Mouse (Mus musculus) forebrain, embryonic 14.5 days (tissue): Measurements from ENCODE around the gene Clspn. TPM values are rescaled to one million over a fixed set of nuclear protein-coding genes. Genes with fewer than 3 reads are reported as not detected.

Source experiments
- ATAC-seq: fragments of 200-750 bp; cut with Nextera tagmentation; 2 replicates; pipeline ENCODE4 v1.8.0; 2017; ENCODE audit warnings: mild to moderate bottlenecking, moderate library complexity
- DNase-seq: peaks from one replicate; pipeline ENCODE4 v3.0.0-alpha.2; 2015; ENCODE audit warnings: low spot score
- H3K27ac ChIP-seq: fragments of 300-500 bp; sonication (generic); 2 replicates; pipeline ENCODE4 v1.5.1; 2014; ENCODE audit warnings: low read depth, mild to moderate bottlenecking, control low read depth, low read length, moderate library complexity
- H3K27me3 ChIP-seq: fragments of 300-500 bp; sonication (generic); replicated peaks from 2 replicates; pipeline ENCODE4 v1.6.1; 2014; ENCODE audit warnings: low read length, control low read depth, mixed read lengths; ENCODE audit not compliant: control insufficient read depth, insufficient read depth
- H3K36me3 ChIP-seq: fragments of 300-500 bp; sonication (generic); 2 replicates; pipeline ENCODE4 v1.6.1; 2014; ENCODE audit warnings: low read length, control low read depth; ENCODE audit not compliant: control insufficient read depth, insufficient read depth
- H3K4me1 ChIP-seq: fragments of 300-500 bp; sonication (generic); 2 replicates; pipeline ENCODE4 v1.6.1; 2014; ENCODE audit warnings: antibody characterized with exemption, low read length, control low read depth; ENCODE audit not compliant: control insufficient read depth, insufficient read depth
- H3K4me2 ChIP-seq: fragments of 300-500 bp; sonication (generic); 2 replicates; pipeline ENCODE4 v1.6.1; 2014; ENCODE audit warnings: mild to moderate bottlenecking, control low read depth, low read length
- H3K4me3 ChIP-seq: fragments of 300-500 bp; sonication (generic); 2 replicates; pipeline ENCODE4 v1.5.1; 2014; ENCODE audit warnings: low read depth, low read length, control low read depth
- H3K9ac ChIP-seq: fragments of 300-500 bp; sonication (generic); 2 replicates; pipeline ENCODE4 v1.6.1; 2014; ENCODE audit warnings: mild to moderate bottlenecking, low read length, control low read depth, moderate library complexity
- H3K9me3 ChIP-seq: fragments of 300-500 bp; sonication (generic); replicated peaks from 2 replicates; pipeline ENCODE4 v1.6.1; 2016; ENCODE audit warnings: low read length, control low read depth, mixed read lengths; ENCODE audit not compliant: control insufficient read depth
- WGBS: fragments of 180-500 bp; shearing (Covaris S2); extraction: QIAGEN DNeasy Blood & Tissue Kit; methylation state at CpG from one replicate; pipeline ENCODE4 v1.1.7; 2014; 5-methylcytosine and 5-hydroxymethylcytosine counted together
- polyA plus RNA-seq: library from polyadenylated mRNA; unstranded; fragments of >200 nt; fragmentation: Nextera tagmentation; extraction: Ambion mirVana; gene quantifications from 2 replicates; pipeline ENCODE4 v1.2.1, GENCODE M21; 2014

Gene Clspn
- 17.6 and 20.1 TPM in 2 replicates for polyA plus RNA-seq

DNA sequence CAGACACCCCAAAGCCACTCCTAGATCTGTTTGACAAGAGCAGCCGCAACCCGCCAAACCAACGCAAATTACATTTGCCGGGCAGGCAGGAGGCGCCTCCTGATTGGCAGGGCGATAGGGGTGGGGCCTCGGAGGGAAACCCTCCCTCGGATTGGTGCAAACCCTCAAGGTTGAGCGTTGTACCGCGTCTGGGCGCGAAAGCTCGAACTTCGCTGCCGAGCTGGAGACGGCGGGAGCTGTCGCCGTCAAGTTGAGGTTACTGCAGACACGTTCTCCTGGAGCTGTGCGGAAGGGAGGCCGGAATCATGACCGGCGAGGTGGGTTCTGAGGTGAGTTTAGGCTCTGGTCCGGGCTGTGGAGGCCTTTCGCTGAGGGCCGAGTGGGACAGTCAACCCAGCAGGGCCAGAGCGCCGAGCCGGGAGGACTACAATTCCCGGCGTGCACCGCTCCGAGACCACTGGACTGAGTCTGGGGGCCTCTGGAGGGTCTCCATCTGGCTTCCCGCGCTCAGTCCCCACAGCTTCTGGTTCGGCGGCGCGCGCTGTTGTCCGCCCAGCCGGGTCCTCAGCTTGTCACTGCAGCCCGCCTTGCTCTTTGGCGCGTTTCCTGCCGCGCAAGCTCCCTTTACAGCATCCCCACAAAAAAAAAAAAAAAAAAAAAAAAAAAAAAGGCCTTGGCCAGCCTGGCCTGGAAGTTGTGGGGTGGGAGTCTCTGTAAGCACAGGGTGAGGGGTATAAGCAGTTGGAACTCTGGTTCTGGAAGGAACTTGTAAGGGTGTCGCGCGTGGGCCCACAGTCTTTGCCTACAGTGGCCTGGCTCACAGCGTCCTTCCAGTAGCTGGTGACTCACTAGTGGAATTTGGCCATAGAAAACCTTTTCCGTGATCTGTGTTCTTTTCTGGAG is at the start of gene Clspn:
TSS of gene Clspn (plus strand) at position 127 of the 903 bp plus-strand sequence.
- WGBS, result under 1% methylated on average over 54 of the region's 54 CpGs
- peaks cover 13% of the 10 kb centered on the region for H3K36me3 ChIP-seq
- peaks cover 6% of the 10 kb centered on the region for H3K4me1 ChIP-seq
- peak within 1 kb of the TSS; percentile 66 for H3K9ac ChIP-seq
- H3K9me3 ChIP-seq, result no peaks in the 10 kb centered on the region
- peak within 1 kb of the TSS; percentile 69 for H3K4me2 ChIP-seq
- H3K27ac ChIP-seq, result peak within 1 kb of the TSS; percentile 58; the same call in 1 of the 2 replicates
- H3K27me3 ChIP-seq, result no peaks in the 10 kb centered on the region
- peak within 1 kb of the TSS; percentile 68 for H3K4me3 ChIP-seq
- DNase-seq, result peak; percentile 97
- ATAC-seq, result peak; percentile 98

DNA sequence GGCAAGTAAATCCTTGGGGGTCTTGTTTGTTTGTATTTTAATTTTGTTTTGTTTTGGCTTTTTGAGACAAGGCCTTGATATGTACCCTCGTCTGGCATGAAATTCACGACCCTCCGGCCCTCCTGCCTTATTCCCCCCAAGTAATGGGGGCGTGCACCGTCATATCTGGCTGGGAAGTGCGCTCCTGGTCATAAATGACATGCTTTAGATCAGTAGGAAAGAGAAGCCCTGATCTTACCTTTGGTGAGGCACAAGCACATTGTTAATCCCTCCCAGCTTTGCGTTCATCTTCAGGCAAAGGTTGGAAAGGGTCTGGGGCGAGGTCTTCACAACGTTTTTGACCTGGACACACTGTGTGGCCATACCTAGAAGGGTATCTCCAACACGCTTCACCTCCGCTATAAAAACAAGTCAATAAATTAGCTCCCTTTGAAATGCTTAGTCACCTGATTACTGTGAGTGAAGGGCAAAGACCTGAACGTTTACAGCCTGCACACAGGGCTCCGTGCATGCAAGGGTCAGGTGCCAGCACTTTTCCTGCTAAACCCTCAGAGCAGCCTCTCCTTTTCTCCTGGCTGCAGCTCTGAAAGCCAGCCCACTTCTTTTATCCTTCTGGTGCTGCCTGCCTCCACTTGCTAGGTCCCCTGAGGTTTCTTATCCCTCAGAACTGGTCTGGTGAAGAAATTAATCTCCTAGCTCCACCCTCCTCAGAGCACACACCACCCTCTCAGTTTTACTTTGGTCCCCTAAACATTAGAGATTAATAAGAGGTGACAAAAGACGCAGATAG is 48.4 kb upstream of the Clspn start:
- DNase-seq (no peak), ATAC-seq (no peak)
- Histone ChIP-seq H3K9ac (no peak overlapping the region), H3K27ac (no peak overlapping the region), H3K4me3 (no peak overlapping the region), H3K27me3 (no peaks in the 10 kb centered on the region), H3K36me3 (peaks cover 63% of the 10 kb centered on the region), H3K9me3 (no peaks in the 10 kb centered on the region), H3K4me2 (no peak overlapping the region), H3K4me1 (no peaks in the 10 kb centered on the region)
- WGBS, result 75% methylated on average over 14 of the region's 14 CpGs

DNA sequence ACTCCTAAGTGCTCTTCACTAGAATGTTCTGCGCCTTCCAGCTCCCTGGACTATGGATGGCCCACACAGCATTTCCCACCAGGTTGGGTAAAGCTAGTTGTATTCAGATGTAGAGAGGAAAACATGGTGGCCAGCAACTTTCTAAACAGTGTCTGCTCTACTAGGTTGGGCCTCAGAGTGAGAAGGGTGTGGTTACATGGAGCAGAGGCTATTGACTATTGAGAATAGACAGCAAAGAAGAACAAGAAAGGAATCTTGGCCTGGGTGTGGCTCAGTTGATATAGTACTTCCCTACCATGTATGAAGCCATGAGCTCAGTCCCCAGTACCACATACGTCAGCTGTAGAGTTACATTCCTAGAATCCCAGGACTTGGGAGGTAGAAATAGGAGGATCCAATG is 47.7 kb upstream of the Clspn start:
- H3K9ac ChIP-seq, result no peak overlapping the region
- H3K4me1 ChIP-seq, result no peaks in the 10 kb centered on the region
- no peak overlapping the region for H3K4me2 ChIP-seq
- peaks cover 65% of the 10 kb centered on the region for H3K36me3 ChIP-seq
- ATAC-seq (no peak), DNase-seq (no peak)
- WGBS, result 93% methylated on average over 2 of the region's 2 CpGs
- no peak overlapping the region for H3K27ac ChIP-seq
- no peaks in the 10 kb centered on the region for H3K27me3 ChIP-seq
- no peaks in the 10 kb centered on the region for H3K9me3 ChIP-seq
- H3K4me3 ChIP-seq, result no peak overlapping the region

DNA sequence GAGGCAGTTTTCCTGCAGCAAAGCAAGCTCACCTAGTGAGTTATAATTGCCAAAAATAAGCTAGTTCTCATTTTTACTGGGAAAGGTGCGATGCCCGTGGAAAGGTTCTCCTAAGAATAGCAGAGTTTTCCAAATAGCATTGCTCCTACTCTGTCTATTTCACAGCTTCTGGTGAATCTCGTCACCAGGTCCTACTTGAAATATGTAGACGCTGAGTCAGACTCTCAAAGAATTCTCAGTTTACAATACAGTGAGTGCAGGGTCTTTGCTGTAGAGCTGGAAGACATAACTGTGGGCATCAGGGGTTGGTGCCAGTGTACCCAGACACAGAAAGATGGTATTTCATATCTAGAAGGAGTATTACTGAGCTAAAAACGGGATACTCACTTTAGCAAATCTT is 45.7 kb upstream of the Clspn start:
- H3K9me3 ChIP-seq, result no peaks in the 10 kb centered on the region
- H3K9ac ChIP-seq, result no peak overlapping the region
- ATAC-seq (no peak), DNase-seq (no peak)
- no peaks in the 10 kb centered on the region for H3K4me1 ChIP-seq
- no peaks in the 10 kb centered on the region for H3K27me3 ChIP-seq
- no peak overlapping the region for H3K4me2 ChIP-seq
- H3K27ac ChIP-seq, result no peak overlapping the region
- H3K36me3 ChIP-seq, result peaks cover 64% of the 10 kb centered on the region
- no peak overlapping the region for H3K4me3 ChIP-seq
- WGBS, result 92% methylated on average over 5 of the region's 5 CpGs

DNA sequence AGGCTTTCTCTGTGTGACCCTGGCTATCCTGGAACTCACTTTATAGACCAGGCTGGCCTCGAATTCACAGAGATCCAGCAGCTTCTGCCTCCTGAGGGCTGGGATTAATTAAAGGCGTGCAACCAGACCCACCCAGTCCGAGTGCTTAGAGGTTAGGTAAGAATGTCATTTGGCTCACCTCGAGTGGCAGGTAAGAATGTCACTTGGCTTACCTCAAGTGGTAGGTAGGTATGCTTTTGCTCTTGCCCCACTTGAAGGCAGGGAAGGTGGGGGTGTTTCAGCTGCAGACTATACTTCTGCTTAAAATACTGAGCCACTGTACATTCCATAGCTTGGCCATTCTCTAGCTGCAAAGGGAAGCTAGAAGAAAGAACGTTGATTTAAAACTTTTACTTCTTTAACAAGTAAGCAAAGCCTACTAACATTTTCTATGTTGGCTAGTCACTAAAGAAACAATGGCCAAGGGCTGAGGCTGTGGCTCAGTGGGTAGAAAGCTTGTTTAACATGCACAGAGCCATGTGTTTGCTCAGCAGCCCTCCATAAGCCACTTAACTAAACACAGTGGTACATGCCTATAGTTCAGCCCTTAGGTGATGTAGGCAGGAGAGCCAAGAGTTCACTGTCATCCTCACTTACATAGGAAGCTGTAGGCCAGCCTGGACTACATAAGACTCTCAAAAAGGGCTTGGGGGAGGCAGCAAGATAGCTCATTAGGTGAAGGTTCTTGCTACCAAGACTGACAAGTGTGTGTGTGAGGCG is 44.2 kb upstream of the Clspn start:
- Histone ChIP-seq H3K27me3 (no peaks in the 10 kb centered on the region), H3K9ac (no peak overlapping the region), H3K36me3 (peaks cover 63% of the 10 kb centered on the region), H3K27ac (no peak overlapping the region), H3K4me2 (no peak overlapping the region), H3K9me3 (no peaks in the 10 kb centered on the region), H3K4me3 (no peak overlapping the region), H3K4me1 (no peaks in the 10 kb centered on the region)
- ATAC-seq, result no peak
- no peak for DNase-seq
- 89% methylated on average over 6 of the region's 6 CpGs for WGBS

DNA sequence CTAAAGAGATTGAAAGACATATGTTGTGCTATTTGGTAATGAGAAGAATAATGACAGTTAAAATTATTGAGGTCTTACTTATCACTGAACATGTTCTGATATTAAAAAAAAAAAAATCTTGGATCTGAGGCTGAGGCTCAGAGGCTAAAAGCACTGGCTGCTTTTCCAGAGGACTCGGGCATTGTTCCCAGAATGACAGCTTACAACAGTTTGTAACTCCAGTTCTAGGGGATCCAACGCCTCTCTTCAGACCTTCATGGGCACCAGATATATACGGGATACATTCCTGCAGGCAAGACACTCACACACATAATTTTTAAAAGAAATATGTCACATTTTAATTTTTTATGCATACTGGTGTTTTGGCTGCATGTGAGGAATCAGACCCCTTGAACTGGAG is 30.6 kb upstream of the Clspn start:
- DNase-seq, result no peak
- Histone ChIP-seq H3K4me1 (no peaks in the 10 kb centered on the region), H3K27ac (no peak overlapping the region), H3K4me3 (no peak overlapping the region), H3K4me2 (no peak overlapping the region), H3K36me3 (peaks cover 8% of the 10 kb centered on the region; the same call in 1 of the 2 replicates), H3K9me3 (no peaks in the 10 kb centered on the region), H3K9ac (no peak overlapping the region), H3K27me3 (no peaks in the 10 kb centered on the region)
- WGBS, result 86% methylated on average over 3 of the region's 3 CpGs
- ATAC-seq, result no peak

DNA sequence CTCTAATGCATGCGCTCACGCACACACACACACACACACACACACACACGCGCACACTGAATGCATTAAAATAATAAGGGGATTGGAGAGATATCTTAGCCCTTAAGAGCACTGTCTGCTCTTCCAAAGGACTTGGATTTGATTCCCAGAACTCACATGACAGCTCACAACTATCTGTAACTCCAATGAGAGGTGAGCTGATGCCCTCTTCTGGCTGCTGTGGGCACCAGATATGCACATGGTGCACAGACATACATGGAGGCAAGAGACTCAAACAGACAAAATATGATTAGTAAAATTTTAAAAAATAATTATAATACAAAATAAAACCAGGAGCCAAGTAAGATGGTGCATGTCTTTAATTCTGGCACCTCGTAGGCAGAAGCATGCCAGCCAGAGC is 29.9 kb upstream of the Clspn start:
- ATAC-seq (no peak), DNase-seq (no peak)
- Histone ChIP-seq H3K27me3 (no peaks in the 10 kb centered on the region), H3K4me2 (no peak overlapping the region), H3K4me1 (no peaks in the 10 kb centered on the region), H3K9ac (no peak overlapping the region), H3K9me3 (no peaks in the 10 kb centered on the region), H3K27ac (no peak overlapping the region), H3K36me3 (peaks cover 3% of the 10 kb centered on the region; the same call in 1 of the 2 replicates), H3K4me3 (no peak overlapping the region)
- 95% methylated on average over 5 of the region's 5 CpGs for WGBS

DNA sequence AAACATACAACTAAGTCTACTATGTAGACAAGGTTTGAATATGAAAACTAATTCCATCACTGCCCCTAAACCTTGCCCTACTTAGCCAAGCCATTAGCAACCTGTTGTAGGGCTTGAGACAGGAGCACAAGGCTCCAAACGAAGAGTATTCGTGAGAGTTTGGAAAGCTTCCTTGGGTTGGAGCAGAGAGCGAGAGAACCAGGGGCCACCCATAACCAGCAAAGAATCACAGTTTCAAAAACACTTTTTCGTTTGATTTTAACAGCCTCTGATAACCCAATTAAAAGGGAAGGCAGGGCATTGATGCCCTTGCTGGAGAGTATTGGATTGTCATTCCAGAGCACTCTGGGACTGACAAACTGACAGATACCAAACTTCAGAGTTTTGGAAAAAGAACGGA is 24.4 kb upstream of the Clspn start:
- 28% methylated on average over 5 of the region's 5 CpGs for WGBS

More for the DNA sequence above, 24.4 kb upstream of the Clspn start:
- DNase-seq (no peak), ATAC-seq (no peak)
- Histone ChIP-seq H3K27me3 (no peaks in the 10 kb centered on the region), H3K4me2 (peak overlapping the region; percentile 54), H3K4me3 (peak overlapping the region; percentile 84), H3K36me3 (no peaks in the 10 kb centered on the region), H3K9ac (peak overlapping the region; percentile 92), H3K4me1 (peaks cover 5% of the 10 kb centered on the region), H3K27ac (no peak overlapping the region), H3K9me3 (no peaks in the 10 kb centered on the region)
